In genomic region chr4:42951206-42952195, GRCm38 (mm10) we compare ENCODE assay signal across 8 mouse cellular contexts. TPM values are rescaled to one million over a fixed set of nuclear protein-coding genes. Genes with fewer than 3 reads are reported as not detected.
A peak's percentile ranks its signal among the peaks of the same experiment; 100 is the strongest.
DNase-seq lines count a peak whose midpoint lies in the region; ATAC-seq and TF ChIP-seq lines count a peak whose summit lies in the region.

No protein-coding gene starts in this region.

- peaks cover 68% of the 10 kb centered on the region for H3K4me1 ChIP-seq in midbrain, embryonic 14.5 days (ENCODE audit: control insufficient read depth, insufficient read depth, low read length)
- peaks cover 15% of the 10 kb centered on the region for H3K4me1 ChIP-seq in liver, embryonic 12.5 days

- H3K27ac ChIP-seq in gastrocnemius, adult 2 months, result peak overlapping the region; percentile 100
- H3K27ac ChIP-seq in midbrain, embryonic 14.5 days (replicated peaks; ENCODE audit: low read depth, low read length), result peak overlapping the region; percentile 96
- H3K27ac ChIP-seq in liver, embryonic 12.5 days, result no peak overlapping the region

- H3K9ac ChIP-seq in midbrain, embryonic 14.5 days (replicated peaks; ENCODE audit: low read length), result peak overlapping the region; percentile 98
- H3K9ac ChIP-seq in liver, embryonic 12.5 days, result no peak overlapping the region

- DNase-seq in gastrocnemius, adult 2 months, result peak; percentile 59
- no peak for DNase-seq in gastrocnemius, postnatal 14 days
- DNase-seq in brain, embryonic 14.5 days (ENCODE audit: low read depth), result peak; percentile 69
- peak; percentile 25 for DNase-seq in heart, postnatal 4 days
- DNase-seq in midbrain, embryonic 14.5 days, result peak; percentile 70
- no peak for DNase-seq in thymus, postnatal 10 days (ENCODE audit: low spot score in 2 of 2)
- no peak for DNase-seq in lung, postnatal 14 days

- no peak for TF ChIP-seq CTCF in gastrocnemius, adult 2 months (IDR thresholded peaks at IDR 0.05)
- no peak for TF ChIP-seq CTCF in brain, embryonic 14.5 days (IDR thresholded peaks at IDR 0.05; ENCODE audit: borderline replicate concordance, extremely low read depth, insufficient read depth, insufficient read length)

- ATAC-seq in midbrain, embryonic 14.5 days (ENCODE audit: low FRiP score, low TSS enrichment), result no peak
- no peak for ATAC-seq in liver, embryonic 12.5 days

- no peaks in the 10 kb centered on the region for H3K9me3 ChIP-seq in midbrain, embryonic 14.5 days (ENCODE audit: control insufficient read depth, low read length)
- no peaks in the 10 kb centered on the region for H3K9me3 ChIP-seq in liver, embryonic 12.5 days (replicated peaks)

- intact Hi-C loops in gastrocnemius, adult 2 months (cut with DNase I), result loop anchor here (10.0 kb wide), 1 partner anchor 1197 kb away; the partner anchor contains the start of genes Galt and Sigmar1
- intact Hi-C loops in gastrocnemius, postnatal 14 days (cut with DNase I; ENCODE audit: low total_unique reads), result no loop called here

- no peak for TF ChIP-seq POLR2A in brain, embryonic 14.5 days (IDR thresholded peaks at IDR 0.05; ENCODE audit: borderline replicate concordance, extremely low read depth, insufficient read depth, insufficient read length, poor library complexity, severe bottlenecking)

- peaks cover 24% of the 10 kb centered on the region for H3K36me3 ChIP-seq in midbrain, embryonic 14.5 days (ENCODE audit: control insufficient read depth, insufficient read depth, low read length)
- no peaks in the 10 kb centered on the region for H3K36me3 ChIP-seq in liver, embryonic 12.5 days

- WGBS in midbrain, embryonic 14.5 days, result 54% methylated on average over 11 of the region's 11 CpGs
- WGBS in liver, embryonic 12.5 days (ENCODE audit: insufficient replicate concordance), result 46% methylated on average over 11 of the region's 11 CpGs

- no peaks in the 10 kb centered on the region for H3K27me3 ChIP-seq in midbrain, embryonic 14.5 days (ENCODE audit: control insufficient read depth, insufficient read depth, low read length)
- H3K27me3 ChIP-seq in liver, embryonic 12.5 days (replicated peaks), result peaks cover 63% of the 10 kb centered on the region

- H3K4me3 ChIP-seq in gastrocnemius, adult 2 months, result peak overlapping the region; percentile 93
- peak overlapping the region; percentile 83 for H3K4me3 ChIP-seq in midbrain, embryonic 14.5 days (replicated peaks; ENCODE audit: low read depth, low read length)
- H3K4me3 ChIP-seq in liver, embryonic 12.5 days, result no peak overlapping the region

- peak overlapping the region; percentile 99 for H3K4me2 ChIP-seq in midbrain, embryonic 14.5 days (ENCODE audit: low read length)
- no peak overlapping the region for H3K4me2 ChIP-seq in liver, embryonic 12.5 days

RNA-seq across cellular contexts. Expression of gene Dnajb5, which starts 1.9 kb away (rescaled TPM):
- total RNA-seq in gastrocnemius, adult 2 months (2021), result 100 to 1,000 TPM; 178 to 216 TPM
- 100 to 1,000 TPM; 118 to 161 TPM for total RNA-seq in gastrocnemius, postnatal 14 days (2021)
- 72.1 and 101 TPM in 2 replicates for polyA plus RNA-seq in brain, embryonic 14.5 days (2012; rRNA removed)
- 10 to 100 TPM; 82.4 to 91.9 TPM for total RNA-seq in heart, postnatal 4 days (2021)
- polyA plus RNA-seq in midbrain, embryonic 14.5 days (2014; fragmentation: Nextera tagmentation; extraction: Ambion mirVana), result 45.0 and 88.7 TPM in 2 replicates
- 0.94 and 1.2 TPM in 2 replicates for polyA plus RNA-seq in liver, embryonic 12.5 days (2016; fragmentation: Nextera tagmentation; extraction: Ambion mirVana)

RNA-seq across cellular contexts. Expression of gene 1700022I11Rik, which starts 17.9 kb away (rescaled TPM):
- total RNA-seq in gastrocnemius, adult 2 months (2021), result not detected
- total RNA-seq in gastrocnemius, postnatal 14 days (2021), result not detected
- polyA plus RNA-seq in brain, embryonic 14.5 days (2012; rRNA removed), result not detected in 2 replicates
- total RNA-seq in heart, postnatal 4 days (2021), result not detected
- polyA plus RNA-seq in midbrain, embryonic 14.5 days (2014; fragmentation: Nextera tagmentation; extraction: Ambion mirVana), result 0.38 and 0.80 TPM in 2 replicates
- polyA plus RNA-seq in liver, embryonic 12.5 days (2016; fragmentation: Nextera tagmentation; extraction: Ambion mirVana), result 0.20 and 0.47 TPM in 2 replicates

RNA-seq across cellular contexts. Expression of gene Phf24, which starts 35.0 kb away (rescaled TPM):
- total RNA-seq in gastrocnemius, adult 2 months (2021), result 1 to 10 TPM in 1 of 2 experiments, under 1 TPM in 1; 0.41 to 1.3 TPM
- total RNA-seq in gastrocnemius, postnatal 14 days (2021), result under 1 TPM; 0.45 to 0.66 TPM
- polyA plus RNA-seq in brain, embryonic 14.5 days (2012; rRNA removed), result 42.3 and 58.2 TPM in 2 replicates
- 10 to 100 TPM; 15.2 to 23.1 TPM for total RNA-seq in heart, postnatal 4 days (2021)
- polyA plus RNA-seq in midbrain, embryonic 14.5 days (2014; fragmentation: Nextera tagmentation; extraction: Ambion mirVana), result 33.2 and 33.9 TPM in 2 replicates
- polyA plus RNA-seq in liver, embryonic 12.5 days (2016; fragmentation: Nextera tagmentation; extraction: Ambion mirVana), result 0.18 and 0.26 TPM in 2 replicates

RNA-seq across cellular contexts. Expression of gene Vcp, which starts 48.8 kb away (rescaled TPM):
- total RNA-seq in gastrocnemius, adult 2 months (2021), result 100 to 1,000 TPM; 229 to 272 TPM
- 100 to 1,000 TPM; 260 to 262 TPM for total RNA-seq in gastrocnemius, postnatal 14 days (2021)
- polyA plus RNA-seq in brain, embryonic 14.5 days (2012; rRNA removed), result 203 and 264 TPM in 2 replicates
- total RNA-seq in heart, postnatal 4 days (2021), result 100 to 1,000 TPM; 291 to 295 TPM
- polyA plus RNA-seq in midbrain, embryonic 14.5 days (2014; fragmentation: Nextera tagmentation; extraction: Ambion mirVana), result 378 and 531 TPM in 2 replicates
- polyA plus RNA-seq in liver, embryonic 12.5 days (2016; fragmentation: Nextera tagmentation; extraction: Ambion mirVana), result 354 and 366 TPM in 2 replicates

RNA-seq across cellular contexts. Expression of gene Fancg, which starts 58.8 kb away (rescaled TPM):
- total RNA-seq in gastrocnemius, adult 2 months (2021), result 1 to 10 TPM in 1 of 2 experiments, under 1 TPM in 1; 0.84 to 1.2 TPM
- 1 to 10 TPM; 2.2 to 2.6 TPM for total RNA-seq in gastrocnemius, postnatal 14 days (2021)
- 26.9 and 44.7 TPM in 2 replicates for polyA plus RNA-seq in brain, embryonic 14.5 days (2012; rRNA removed)
- 1 to 10 TPM; 7.4 to 8.2 TPM for total RNA-seq in heart, postnatal 4 days (2021)
- 17.4 and 20.4 TPM in 2 replicates for polyA plus RNA-seq in midbrain, embryonic 14.5 days (2014; fragmentation: Nextera tagmentation; extraction: Ambion mirVana)
- 12.3 and 13.6 TPM in 2 replicates for polyA plus RNA-seq in liver, embryonic 12.5 days (2016; fragmentation: Nextera tagmentation; extraction: Ambion mirVana)

Comparison
In these comparisons a context has a peak if more than half of its experiments do, and no peak if none do; other contexts are left out.
1. DNase-seq: peak in gastrocnemius, adult 2 months (single experiment), brain, embryonic 14.5 days (single experiment), heart, postnatal 4 days (single experiment) and midbrain, embryonic 14.5 days (single experiment); none in gastrocnemius, postnatal 14 days (single experiment), thymus, postnatal 10 days (0 of 2) and lung, postnatal 14 days (single experiment).
2. RNA of gene Phf24, which starts 35.0 kb away (total RNA-seq): 15.2 to 23.1 TPM in heart, postnatal 4 days; 0.41 to 1.3 TPM in gastrocnemius, adult 2 months and 0.45 to 0.66 TPM in gastrocnemius, postnatal 14 days; every median in the first group is over 4 times any median in the second.